Mouse (Mus musculus) lung, adult 2 months (tissue): ENCODE results near the gene Slc45a3.

Experiments used
- CTCF ChIP-seq: fragments of 200-500 bp; IDR thresholded peaks from 2 replicates; pipeline ENCODE4 v1.5.1; 2011; ENCODE audit warnings: mild to moderate bottlenecking, low read length, control low read depth; ENCODE audit not compliant: insufficient read depth
- POLR2A ChIP-seq: fragments of 200-500 bp; IDR thresholded peaks from 2 replicates; pipeline ENCODE4 v1.6.1; 2011; ENCODE audit warnings: low read depth, mild to moderate bottlenecking, control low read depth, low read length, borderline replicate concordance; ENCODE audit errors: extremely low read depth

DNA sequence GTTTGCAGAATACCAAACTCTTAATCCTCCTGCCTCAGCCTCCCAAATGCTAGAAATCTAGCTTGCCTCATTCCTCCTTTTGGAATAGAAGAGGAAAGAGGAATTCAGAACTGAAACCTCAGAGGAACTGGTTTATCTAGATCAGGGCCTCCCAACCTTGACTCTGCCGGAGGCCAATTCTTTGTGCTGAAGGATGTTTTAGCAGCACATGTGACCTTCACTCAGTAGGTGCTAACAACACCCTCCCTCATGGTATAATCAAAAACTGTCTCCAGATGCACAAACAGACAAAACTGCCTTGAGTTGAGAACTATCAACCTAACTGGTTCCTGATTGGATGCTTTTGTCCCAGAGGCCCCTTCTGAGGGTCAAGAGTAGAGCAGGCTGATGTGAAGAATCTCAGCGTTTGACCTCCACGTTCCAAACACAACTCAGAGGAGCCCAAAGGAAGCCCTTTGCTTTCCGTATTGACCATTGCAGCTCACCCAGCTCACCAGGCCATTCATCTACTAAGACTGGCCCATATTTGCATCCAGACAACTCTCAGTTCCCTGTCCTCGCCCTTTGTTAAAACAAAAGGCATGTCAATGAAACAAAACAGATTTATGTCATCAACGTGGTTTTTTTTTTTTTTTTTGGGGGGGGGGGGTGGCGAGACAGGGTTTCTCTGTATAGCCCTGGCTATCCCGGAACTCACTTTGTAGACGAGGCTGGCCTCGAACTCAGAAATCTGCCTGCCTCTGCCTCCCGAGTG, 16.1 kb upstream of the Slc45a3 start:
- TF ChIP-seq CTCF (no peak), POLR2A (no peak)
